In the genomic region with DNA sequence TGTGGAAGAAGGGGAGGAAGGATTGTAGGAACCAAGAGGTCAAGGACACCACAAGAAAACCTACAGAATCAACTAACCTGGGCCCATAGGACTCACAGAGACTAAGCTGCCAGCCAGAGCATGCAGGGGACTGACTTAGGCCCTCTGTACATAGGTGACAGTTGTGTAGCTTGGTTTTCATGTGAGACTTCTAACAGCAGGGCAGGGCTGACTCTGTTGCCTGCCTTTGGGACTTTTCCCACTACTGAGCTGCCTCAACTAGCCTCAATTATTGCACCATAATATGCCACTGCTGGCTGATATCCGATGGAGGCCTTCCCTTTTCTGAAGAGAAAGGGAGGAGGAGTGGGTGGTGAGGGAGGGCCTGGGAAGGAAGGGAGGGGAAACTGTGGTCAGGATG, we compare ENCODE assay signal across 26 mouse cellular contexts. TPM values are rescaled to one million over a fixed set of nuclear protein-coding genes. Genes with fewer than 3 reads are reported as not detected.
DNase-seq lines count a peak whose midpoint lies in the region; ATAC-seq and TF ChIP-seq lines count a peak whose summit lies in the region.
"Had no signal": no experiment of that assay in that cellular context is flagged by ENCODE, and none has a peak within 500 bp of the region (broad histone marks: within the 10 kb centered on the region; RNA-seq: fewer than 3 reads in every experiment).

No protein-coding gene starts in this region.

- H3K27me3 ChIP-seq in liver, adult 2 months (ENCODE audit: control insufficient read depth, insufficient read depth, low read length), result no peaks in the 10 kb centered on the region
- H3K27me3 ChIP-seq in liver, embryonic 13.5 days, result no peaks in the 10 kb centered on the region
- H3K27me3 ChIP-seq in kidney, embryonic 14.5 days (ENCODE audit: control insufficient read depth, insufficient read depth, low read length), result no peaks in the 10 kb centered on the region
- H3K27me3 ChIP-seq: CH12.LX; embryonic facial prominence, embryonic 12.5 days; embryonic facial prominence, embryonic 15.5 days; hindbrain, embryonic 12.5 days; hindbrain, embryonic 15.5 days; Patski had no signal

- H3K9me3 ChIP-seq in liver, embryonic 13.5 days (replicated peaks), result no peaks in the 10 kb centered on the region
- H3K9me3 ChIP-seq in kidney, embryonic 14.5 days (ENCODE audit: control insufficient read depth, low read length), result no peaks in the 10 kb centered on the region
- H3K9me3 ChIP-seq: embryonic facial prominence, embryonic 12.5 days; embryonic facial prominence, embryonic 15.5 days; G1E; hindbrain, embryonic 12.5 days; hindbrain, embryonic 15.5 days had no signal

- peak overlapping the region; percentile 76 for H3K27ac ChIP-seq in liver, adult 2 months (replicated peaks; ENCODE audit: insufficient read depth, low read depth, low read length)
- H3K27ac ChIP-seq in liver, embryonic 13.5 days, result 0 out of 2 replicates have a peak overlapping the region, but pooled peaks have one; percentile 24
- no peak overlapping the region for H3K27ac ChIP-seq in kidney, embryonic 14.5 days (ENCODE audit: low read depth, low read length)
- H3K27ac ChIP-seq: embryonic facial prominence, embryonic 12.5 days; embryonic facial prominence, embryonic 15.5 days; gastrocnemius, adult 2 months; hindbrain, embryonic 12.5 days; hindbrain, embryonic 15.5 days had no signal

- 0 out of 2 replicates have a peak overlapping the region, but pooled peaks have one; percentile 7 for H3K9ac ChIP-seq in liver, adult 2 months (ENCODE audit: low read depth, low read length)
- H3K9ac ChIP-seq in liver, embryonic 13.5 days, result no peak overlapping the region
- no peak overlapping the region for H3K9ac ChIP-seq in kidney, embryonic 14.5 days (ENCODE audit: low read depth, low read length)
- H3K9ac ChIP-seq: embryonic facial prominence, embryonic 12.5 days; embryonic facial prominence, embryonic 15.5 days; forebrain, postnatal 0 days; hindbrain, embryonic 12.5 days; hindbrain, embryonic 15.5 days had no signal

- peaks cover 49% of the 10 kb centered on the region for H3K36me3 ChIP-seq in liver, adult 2 months (ENCODE audit: control insufficient read depth, insufficient read depth, low read length)
- H3K36me3 ChIP-seq in liver, embryonic 13.5 days, result peaks cover 40% of the 10 kb centered on the region
- peaks cover 28% of the 10 kb centered on the region for H3K36me3 ChIP-seq in kidney, embryonic 14.5 days (ENCODE audit: control insufficient read depth, insufficient read depth, low read length)

- peak; percentile 58 for DNase-seq in liver, adult 2 months (ENCODE audit: extremely low read depth, low read depth, low spot score)
- DNase-seq in liver (no peak), adipocyte (ENCODE audit: low spot score) (peak; percentile 7)
- no peak for DNase-seq in liver, embryonic 13.5 days
- DNase-seq in layer of hippocampus, adult 9-10 months (ENCODE audit: low spot score), result no peak
- DNase-seq: adrenal gland, adult 2 months; adrenal gland, postnatal 14 days; B cell, adult 2 months; cerebellum, adult 11 months; cerebellum, adult 2 months; cerebellum, adult 9-11 months; cerebellum, postnatal 25 days; forebrain, postnatal 0 days; gastrocnemius, adult 2 months; gastrocnemius, postnatal 14 days had no signal

- ATAC-seq in liver, embryonic 13.5 days (ENCODE audit: low read depth), result no peak
- no peak for ATAC-seq in kidney, embryonic 14.5 days (ENCODE audit: low FRiP score, low TSS enrichment)
- ATAC-seq: forebrain, embryonic 14.5 days; forebrain, postnatal 0 days; Patski had no signal

- H3K4me3 ChIP-seq in liver, adult 2 months (ENCODE audit: insufficient read depth, low read depth, low read length), result no peak overlapping the region
- no peak overlapping the region for H3K4me3 ChIP-seq in liver, embryonic 13.5 days (replicated peaks)
- H3K4me3 ChIP-seq in kidney, embryonic 14.5 days (ENCODE audit: low read length), result no peak overlapping the region
- H3K4me3 ChIP-seq: embryonic facial prominence, embryonic 12.5 days; embryonic facial prominence, embryonic 15.5 days; gastrocnemius, adult 2 months; hindbrain, embryonic 12.5 days; hindbrain, embryonic 15.5 days had no signal

- 14% methylated on average over 1 of the region's 1 CpGs for WGBS in liver, adult 2 months
- WGBS in liver, embryonic 13.5 days (ENCODE audit: insufficient replicate concordance), result 54% methylated on average over 1 of the region's 1 CpGs
- WGBS in kidney, embryonic 14.5 days, result 78% methylated on average over 1 of the region's 1 CpGs

- H3K4me1 ChIP-seq in liver, adult 2 months (ENCODE audit: control insufficient read depth, insufficient read depth, low read length), result peaks cover 31% of the 10 kb centered on the region
- H3K4me1 ChIP-seq in liver, embryonic 13.5 days (replicated peaks), result peaks cover 20% of the 10 kb centered on the region
- H3K4me1 ChIP-seq in kidney, embryonic 14.5 days (ENCODE audit: control insufficient read depth, insufficient read depth, low read length), result no peaks in the 10 kb centered on the region
- H3K4me1 ChIP-seq: embryonic facial prominence, embryonic 12.5 days; embryonic facial prominence, embryonic 15.5 days; hindbrain, embryonic 12.5 days; hindbrain, embryonic 15.5 days had no signal

- no peak overlapping the region for H3K4me2 ChIP-seq in liver, embryonic 13.5 days
- H3K4me2 ChIP-seq in kidney, embryonic 14.5 days (replicated peaks; ENCODE audit: low read depth, low read length), result no peak overlapping the region
- H3K4me2 ChIP-seq: embryonic facial prominence, embryonic 12.5 days; embryonic facial prominence, embryonic 15.5 days; heart, embryonic 11.5 days; hindbrain, embryonic 12.5 days; hindbrain, embryonic 15.5 days had no signal

- TF ChIP-seq CTCF in liver, adult 2 months (IDR thresholded peaks at IDR 0.05; ENCODE audit: low read depth, low read length), result no peak

- H3K79me2 ChIP-seq in liver, adult 2 months (ENCODE audit: control insufficient read depth, insufficient read depth, low read length), result no peaks in the 10 kb centered on the region

- no peak for TF ChIP-seq POLR2A in liver, adult 2 months (IDR thresholded peaks at IDR 0.05; ENCODE audit: extremely low read depth, insufficient read depth, low read length)

RNA-seq across cellular contexts. Expression of gene Serpind1, which starts 15.6 kb away (rescaled TPM):
- 636 and 666 TPM in 2 replicates for total RNA-seq in liver, adult 2 months (2014; rRNA removed)
- 368 and 398 TPM in 2 replicates for polyA plus RNA-seq in liver, adult 2 months (2012; rRNA removed)
- 124 and 143 TPM in 2 replicates for polyA plus RNA-seq in liver, embryonic 13.5 days (2015; fragmentation: Nextera tagmentation; extraction: Ambion mirVana)
- 0.14 and 0.16 TPM in 2 replicates for polyA plus RNA-seq in kidney, embryonic 14.5 days (2014; fragmentation: Nextera tagmentation; extraction: Ambion mirVana)
- total RNA-seq: hematopoietic stem cell, adult 5-6 weeks had no signal
- polyA plus RNA-seq: G1E had no signal

RNA-seq across cellular contexts. Expression of gene Snap29, which starts 59.0 kb away (rescaled TPM):
- total RNA-seq in liver, adult 2 months (2014; rRNA removed), result 15.9 and 18.8 TPM in 2 replicates
- polyA plus RNA-seq in liver, adult 2 months (2012; rRNA removed), result 3.9 and 4.2 TPM in 2 replicates
- polyA plus RNA-seq in liver, embryonic 13.5 days (2015; fragmentation: Nextera tagmentation; extraction: Ambion mirVana), result 8.8 and 10.7 TPM in 2 replicates
- 6.6 and 7.1 TPM in 2 replicates for polyA plus RNA-seq in kidney, embryonic 14.5 days (2014; fragmentation: Nextera tagmentation; extraction: Ambion mirVana)

RNA-seq across cellular contexts. Expression of gene Pi4ka, which starts 59.3 kb away (rescaled TPM):
- 17.9 and 25.8 TPM in 2 replicates for total RNA-seq in liver, adult 2 months (2014; rRNA removed)
- 18.0 and 21.4 TPM in 2 replicates for polyA plus RNA-seq in liver, adult 2 months (2012; rRNA removed)
- polyA plus RNA-seq in liver, embryonic 13.5 days (2015; fragmentation: Nextera tagmentation; extraction: Ambion mirVana), result 12.9 and 15.1 TPM in 2 replicates
- polyA plus RNA-seq in kidney, embryonic 14.5 days (2014; fragmentation: Nextera tagmentation; extraction: Ambion mirVana), result 32.6 and 41.1 TPM in 2 replicates

Comparison
In these comparisons a context has a peak if more than half of its experiments do, and no peak if none do; other contexts are left out.
1. DNase-seq: peak in liver, adult 2 months (single experiment) and adipocyte (single experiment); none in liver (single experiment), liver, embryonic 13.5 days (single experiment) and layer of hippocampus, adult 9-10 months (single experiment).
2. RNA of gene Serpind1, which starts 15.6 kb away (polyA plus RNA-seq): 368 to 398 TPM in liver, adult 2 months and 124 to 143 TPM in liver, embryonic 13.5 days; 0.14 to 0.16 TPM in kidney, embryonic 14.5 days; every median in the first group is over 100 times any median in the second.